Mouse (Mus musculus) T-helper 1 cell (primary cell): ENCODE data around the gene Tead1.

Source experiments
- in situ Hi-C: fragments of 300-600 bp; cut with MboI, MseI; formaldehyde crosslinking; loops from one replicate; pipeline ENCODE4 v1.15.1; 2025; ENCODE audit warnings: high pct_unique_total_duplicates

The Tead1 gene

GRCm38 (mm10) chr7:112728399-112728798, 49.3 kb downstream of the Tead1 start:
- in situ Hi-C loops: no loop called here

GRCm38 (mm10) chr7:112730209-112730608, 51.1 kb downstream of the Tead1 start:
- in situ Hi-C loops: no loop called here

- in situ Hi-C loops: no loop called here
These were observed 52.5 kb downstream of the Tead1 start for GRCm38 (mm10) chr7:112731584-112731983.

- in situ Hi-C loops: no loop called here
These were observed 60.1 kb downstream of the Tead1 start for GRCm38 (mm10) chr7:112739174-112739573.

- in situ Hi-C loops: no loop called here
These were observed 62.7 kb downstream of the Tead1 start for GRCm38 (mm10) chr7:112741790-112742189.

GRCm38 (mm10) chr7:112743063-112743462, 63.9 kb downstream of the Tead1 start:
- in situ Hi-C loops: no loop called here

- in situ Hi-C loops: no loop called here
These were observed 64.7 kb downstream of the Tead1 start for GRCm38 (mm10) chr7:112743621-112744395.

GRCm38 (mm10) chr7:112747187-112747586, 68.1 kb downstream of the Tead1 start:
- in situ Hi-C loops: no loop called here

GRCm38 (mm10) chr7:112747836-112748235, 68.7 kb downstream of the Tead1 start:
- in situ Hi-C loops: no loop called here

GRCm38 (mm10) chr7:112748327-112748726, 69.2 kb downstream of the Tead1 start:
- in situ Hi-C loops: no loop called here

GRCm38 (mm10) chr7:112750101-112750500, 71.0 kb downstream of the Tead1 start:
- in situ Hi-C loops: no loop called here

GRCm38 (mm10) chr7:112752311-112752710, 73.2 kb downstream of the Tead1 start:
- in situ Hi-C loops: no loop called here

- in situ Hi-C loops: no loop called here
These were observed 74.2 kb downstream of the Tead1 start for GRCm38 (mm10) chr7:112753314-112753713.

- in situ Hi-C loops: no loop called here
These were observed 80.3 kb downstream of the Tead1 start for GRCm38 (mm10) chr7:112759359-112759975.

GRCm38 (mm10) chr7:112760293-112760692, 81.2 kb downstream of the Tead1 start:
- in situ Hi-C loops: no loop called here

- in situ Hi-C loops: no loop called here
These were observed 81.7 kb downstream of the Tead1 start for GRCm38 (mm10) chr7:112760782-112761181.

- in situ Hi-C loops: no loop called here
These were observed 83.8 kb downstream of the Tead1 start for GRCm38 (mm10) chr7:112762870-112763269.

- in situ Hi-C loops: no loop called here
These were observed 84.4 kb downstream of the Tead1 start for GRCm38 (mm10) chr7:112763513-112763912.

GRCm38 (mm10) chr7:112764921-112765320, 85.8 kb downstream of the Tead1 start:
- in situ Hi-C loops: no loop called here

- in situ Hi-C loops: no loop called here
These were observed 90.7 kb downstream of the Tead1 start for GRCm38 (mm10) chr7:112769866-112770265.

- in situ Hi-C loops: no loop called here
These were observed 92.3 kb downstream of the Tead1 start for GRCm38 (mm10) chr7:112771461-112771860.

GRCm38 (mm10) chr7:112772777-112773176, 93.7 kb downstream of the Tead1 start:
- in situ Hi-C loops: no loop called here

- in situ Hi-C loops: no loop called here
These were observed 94.5 kb downstream of the Tead1 start for GRCm38 (mm10) chr7:112773601-112774000.
